Mouse (Mus musculus): ENCODE measurements at regions not wholly inside any gene's neighbourhood (a gene's known extent, or its start where the extent isn't known, plus 50 kb on each side); places are given as distances from the start of the nearest gene placed in this dataset.
A peak's percentile ranks its signal among the peaks of the same experiment; 100 is the strongest.

DNA sequence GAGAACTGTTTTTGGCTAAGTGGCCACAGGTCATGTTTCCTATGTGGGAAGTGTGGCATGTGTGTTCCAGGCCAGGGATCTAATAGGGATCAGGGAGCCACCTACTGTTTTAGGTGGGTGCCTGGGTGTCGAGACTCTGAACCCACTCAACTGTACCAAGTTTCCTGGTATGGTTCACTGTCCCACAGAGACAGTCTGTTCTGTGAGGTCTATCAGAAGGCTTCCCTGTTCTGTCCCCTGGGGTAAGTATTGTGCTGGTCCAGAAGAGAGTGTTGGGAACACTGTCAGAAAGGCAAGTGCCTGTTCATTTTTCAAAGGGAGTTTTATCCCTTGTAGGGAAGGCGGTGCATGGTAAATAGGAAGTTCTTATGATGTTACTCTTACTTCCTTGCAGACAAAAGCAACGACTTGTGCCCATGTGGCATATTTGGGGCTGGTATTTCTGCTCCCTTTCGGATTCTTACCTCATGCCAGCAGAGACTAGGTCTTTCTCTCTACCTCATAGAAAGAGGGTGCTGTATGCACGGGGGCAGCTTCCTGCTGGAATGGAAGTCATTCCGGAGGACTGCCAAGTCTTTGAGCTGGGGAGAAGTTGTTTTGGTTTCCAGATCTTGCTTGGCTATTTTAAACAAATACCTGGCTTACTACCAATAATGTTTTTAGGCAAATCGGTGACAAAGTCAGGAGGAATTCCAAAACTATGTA is 377.7 kb upstream of the Mmadhc start:
- TF ChIP-seq ZNF384 (IDR thresholded peaks at IDR 0.05; ENCODE audit: low read depth, low read length) = no peak
- TF ChIP-seq CHD2 (IDR thresholded peaks at IDR 0.05; ENCODE audit: low read depth, low read length) = no peak
- TF ChIP-seq MAFK (IDR thresholded peaks at IDR 0.05; ENCODE audit: insufficient read depth, low read depth, low read length) = no peak
- TF ChIP-seq ZC3H11A (IDR thresholded peaks at IDR 0.05; ENCODE audit: borderline replicate concordance, low read depth, low read length) = no peak
- no peak for TF ChIP-seq HCFC1 (IDR thresholded peaks at IDR 0.05; ENCODE audit: borderline replicate concordance, insufficient read depth, low read length)
- in situ Hi-C loops (cut with MboI; ENCODE audit: low sequenced_read_pairs in 2 of 2, unreplicated experiment in 2 of 2) = no loop called here
- Histone ChIP-seq H3K9ac (ENCODE audit: insufficient read depth, low read depth, low read length, poor library complexity, severe bottlenecking) (no peak overlapping the region), H3K4me3 (ENCODE audit: insufficient read depth in 1 of 2, low read depth in 1 of 2, low read length in 2 of 2, poor library complexity in 1 of 2, severe bottlenecking in 1 of 2) (no peak overlapping the region), H3K4me1 (ENCODE audit: control insufficient read depth in 2 of 2, insufficient read depth in 2 of 2, low read length in 2 of 2, poor library complexity in 1 of 2) (no peaks in the 10 kb centered on the region), H3K9me3 (ENCODE audit: control insufficient read depth, insufficient read depth, low read depth, low read length) (no peaks in the 10 kb centered on the region), H3K27ac (ENCODE audit: insufficient read depth, low read depth, low read length, poor library complexity, severe bottlenecking) (no peak overlapping the region), H3K36me3 (ENCODE audit: control insufficient read depth, insufficient read depth, low read length, poor library complexity, severe bottlenecking) (no peaks in the 10 kb centered on the region)
- DNase-seq (ENCODE audit: low read depth, low spot score) = no peak

DNA sequence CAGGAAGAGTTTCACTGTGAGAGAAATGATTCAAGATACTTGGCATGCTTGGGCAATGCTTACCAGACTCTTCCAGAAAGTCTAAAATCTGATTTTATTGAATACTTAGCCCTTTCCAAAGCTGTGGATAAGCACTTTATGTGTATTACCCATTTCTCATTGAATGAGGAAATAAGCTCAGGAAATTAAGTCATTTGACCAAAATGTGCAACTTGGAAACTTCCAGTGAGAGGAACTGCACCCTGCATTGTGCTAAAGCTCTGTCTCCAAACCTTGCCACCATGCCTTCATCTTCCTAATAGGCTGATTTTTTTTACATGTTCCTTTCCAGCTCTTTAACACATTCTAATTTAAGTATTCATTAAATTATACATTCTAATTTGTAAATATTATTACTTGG is 372.7 kb upstream of the Mmadhc start:
- no peaks in the 10 kb centered on the region for H3K4me1 ChIP-seq (ENCODE audit: control insufficient read depth in 2 of 2, insufficient read depth in 2 of 2, low read length in 2 of 2, poor library complexity in 1 of 2)
- TF ChIP-seq MAFK (IDR thresholded peaks at IDR 0.05; ENCODE audit: insufficient read depth, low read depth, low read length) (no peak), HCFC1 (IDR thresholded peaks at IDR 0.05; ENCODE audit: borderline replicate concordance, insufficient read depth, low read length) (no peak)
- DNase-seq (ENCODE audit: low read depth, low spot score) = no peak
- H3K9ac ChIP-seq (ENCODE audit: insufficient read depth, low read depth, low read length, poor library complexity, severe bottlenecking) = no peak overlapping the region
- H3K4me3 ChIP-seq (ENCODE audit: insufficient read depth in 1 of 2, low read depth in 1 of 2, low read length in 2 of 2, poor library complexity in 1 of 2, severe bottlenecking in 1 of 2) = no peak overlapping the region
- no peaks in the 10 kb centered on the region for H3K9me3 ChIP-seq (ENCODE audit: control insufficient read depth, insufficient read depth, low read depth, low read length)
- H3K27ac ChIP-seq (ENCODE audit: insufficient read depth, low read depth, low read length, poor library complexity, severe bottlenecking) = no peak overlapping the region
- no peaks in the 10 kb centered on the region for H3K36me3 ChIP-seq (ENCODE audit: control insufficient read depth, insufficient read depth, low read length, poor library complexity, severe bottlenecking)
- in situ Hi-C loops (cut with MboI; ENCODE audit: low sequenced_read_pairs in 2 of 2, unreplicated experiment in 2 of 2) = no loop called here

DNA sequence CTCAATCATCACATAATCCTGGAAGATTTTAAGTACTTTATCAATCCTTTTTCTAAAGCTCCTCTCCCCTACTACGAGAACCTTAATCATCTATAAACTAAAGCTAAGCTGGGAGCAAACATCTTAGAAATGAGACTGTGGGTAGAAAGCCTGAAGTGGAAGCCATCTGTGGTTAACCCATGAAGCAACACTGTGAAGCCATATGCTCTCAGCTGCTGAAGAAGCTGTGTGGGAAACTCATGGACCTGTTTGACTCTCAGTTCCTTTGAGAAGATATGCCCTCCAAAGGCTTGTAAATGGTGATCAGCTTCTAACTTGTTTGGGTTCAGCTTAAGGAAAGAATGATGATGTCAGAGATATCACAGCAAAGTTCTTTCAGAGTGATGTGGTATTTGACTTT is 372.2 kb upstream of the Mmadhc start:
- no peak for TF ChIP-seq CHD2 (IDR thresholded peaks at IDR 0.05; ENCODE audit: low read depth, low read length)
- TF ChIP-seq MAFK (IDR thresholded peaks at IDR 0.05; ENCODE audit: insufficient read depth, low read depth, low read length) = no peak
- no peak for TF ChIP-seq ZNF384 (IDR thresholded peaks at IDR 0.05; ENCODE audit: low read depth, low read length)
- TF ChIP-seq HCFC1 (IDR thresholded peaks at IDR 0.05; ENCODE audit: borderline replicate concordance, insufficient read depth, low read length) = no peak
- no peak for TF ChIP-seq ZC3H11A (IDR thresholded peaks at IDR 0.05; ENCODE audit: borderline replicate concordance, low read depth, low read length)
- in situ Hi-C loops (cut with MboI; ENCODE audit: low sequenced_read_pairs in 2 of 2, unreplicated experiment in 2 of 2) = no loop called here
- Histone ChIP-seq H3K4me1 (ENCODE audit: control insufficient read depth in 2 of 2, insufficient read depth in 2 of 2, low read length in 2 of 2, poor library complexity in 1 of 2) (no peaks in the 10 kb centered on the region), H3K36me3 (ENCODE audit: control insufficient read depth, insufficient read depth, low read length, poor library complexity, severe bottlenecking) (no peaks in the 10 kb centered on the region), H3K9me3 (ENCODE audit: control insufficient read depth, insufficient read depth, low read depth, low read length) (no peaks in the 10 kb centered on the region), H3K27ac (ENCODE audit: insufficient read depth, low read depth, low read length, poor library complexity, severe bottlenecking) (no peak overlapping the region), H3K9ac (ENCODE audit: insufficient read depth, low read depth, low read length, poor library complexity, severe bottlenecking) (no peak overlapping the region), H3K4me3 (ENCODE audit: insufficient read depth in 1 of 2, low read depth in 1 of 2, low read length in 2 of 2, poor library complexity in 1 of 2, severe bottlenecking in 1 of 2) (no peak overlapping the region)
- no peak for DNase-seq (ENCODE audit: low read depth, low spot score)

DNA sequence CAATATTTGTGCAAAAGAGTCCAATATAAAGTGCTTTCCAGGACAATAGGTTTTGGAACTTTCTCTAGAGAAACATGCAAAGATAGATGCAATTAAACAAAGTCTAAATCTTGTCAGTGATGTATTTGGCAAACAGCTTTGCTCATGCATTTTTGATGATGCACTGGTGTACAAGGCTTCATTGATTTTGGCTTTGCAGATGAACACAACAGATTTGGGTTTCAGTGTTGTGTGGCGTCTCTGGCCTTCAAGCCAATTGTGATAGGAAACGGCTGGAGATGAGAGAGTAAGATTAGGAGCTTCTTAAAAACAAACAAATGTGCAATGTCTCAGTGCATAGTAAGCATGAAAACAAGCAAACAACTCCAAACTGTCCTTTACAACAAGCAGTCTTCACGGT is 370.6 kb upstream of the Mmadhc start:
- no peak overlapping the region for H3K9ac ChIP-seq (ENCODE audit: insufficient read depth, low read depth, low read length, poor library complexity, severe bottlenecking)
- no peak overlapping the region for H3K27ac ChIP-seq (ENCODE audit: insufficient read depth, low read depth, low read length, poor library complexity, severe bottlenecking)
- no peak for DNase-seq (ENCODE audit: low read depth, low spot score)
- no peaks in the 10 kb centered on the region for H3K36me3 ChIP-seq (ENCODE audit: control insufficient read depth, insufficient read depth, low read length, poor library complexity, severe bottlenecking)
- H3K9me3 ChIP-seq (ENCODE audit: control insufficient read depth, insufficient read depth, low read depth, low read length) = no peaks in the 10 kb centered on the region
- H3K4me1 ChIP-seq (ENCODE audit: control insufficient read depth in 2 of 2, insufficient read depth in 2 of 2, low read length in 2 of 2, poor library complexity in 1 of 2) = no peaks in the 10 kb centered on the region
- H3K4me3 ChIP-seq (ENCODE audit: insufficient read depth in 1 of 2, low read depth in 1 of 2, low read length in 2 of 2, poor library complexity in 1 of 2, severe bottlenecking in 1 of 2) = no peak overlapping the region
- in situ Hi-C loops (cut with MboI; ENCODE audit: low sequenced_read_pairs in 2 of 2, unreplicated experiment in 2 of 2) = no loop called here
- TF ChIP-seq ZC3H11A (IDR thresholded peaks at IDR 0.05; ENCODE audit: borderline replicate concordance, low read depth, low read length) (no peak), CHD2 (IDR thresholded peaks at IDR 0.05; ENCODE audit: low read depth, low read length) (no peak), MAFK (IDR thresholded peaks at IDR 0.05; ENCODE audit: insufficient read depth, low read depth, low read length) (no peak)

DNA sequence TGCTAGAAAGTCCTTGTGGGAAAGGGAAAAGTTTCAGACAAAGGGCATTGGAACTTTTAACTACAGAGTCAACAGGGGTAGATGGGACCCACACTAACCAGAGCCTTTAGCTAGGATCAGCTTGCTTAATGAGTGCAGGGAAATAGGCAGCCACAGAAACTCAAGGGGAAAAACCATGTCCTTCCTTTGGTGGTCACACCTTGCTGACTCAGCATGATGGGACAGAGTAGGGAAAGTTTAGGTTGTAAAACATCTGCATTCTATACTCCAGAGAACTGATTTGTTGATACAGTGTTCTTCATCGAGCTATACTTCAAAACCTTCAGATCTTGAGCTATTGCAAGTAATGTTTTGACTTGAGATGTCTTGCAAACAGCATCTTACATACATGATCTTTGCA is 365.9 kb upstream of the Mmadhc start:
- DNase-seq (ENCODE audit: low read depth, low spot score) = no peak
- Histone ChIP-seq H3K27ac (ENCODE audit: insufficient read depth, low read depth, low read length, poor library complexity, severe bottlenecking) (no peak overlapping the region), H3K9ac (ENCODE audit: insufficient read depth, low read depth, low read length, poor library complexity, severe bottlenecking) (no peak overlapping the region), H3K4me1 (ENCODE audit: control insufficient read depth in 2 of 2, insufficient read depth in 2 of 2, low read length in 2 of 2, poor library complexity in 1 of 2) (no peaks in the 10 kb centered on the region), H3K4me3 (ENCODE audit: insufficient read depth in 1 of 2, low read depth in 1 of 2, low read length in 2 of 2, poor library complexity in 1 of 2, severe bottlenecking in 1 of 2) (no peak overlapping the region), H3K9me3 (ENCODE audit: control insufficient read depth, insufficient read depth, low read depth, low read length) (no peaks in the 10 kb centered on the region), H3K36me3 (ENCODE audit: control insufficient read depth, insufficient read depth, low read length, poor library complexity, severe bottlenecking) (no peaks in the 10 kb centered on the region)
- in situ Hi-C loops (cut with MboI; ENCODE audit: low sequenced_read_pairs in 2 of 2, unreplicated experiment in 2 of 2) = no loop called here
- TF ChIP-seq CHD2 (IDR thresholded peaks at IDR 0.05; ENCODE audit: low read depth, low read length) (no peak), MAFK (IDR thresholded peaks at IDR 0.05; ENCODE audit: insufficient read depth, low read depth, low read length) (peak; percentile 88)
